Mouse (Mus musculus) left cerebral cortex, adult 6 months (tissue): Measurements from ENCODE around the gene Gm10352. TPM values are rescaled to one million over a fixed set of nuclear protein-coding genes. Genes with fewer than 3 reads are reported as not detected.

ENCODE experiments used
- long read RNA-seq, 2 experiments: library from polyadenylated mRNA; unstranded; transcript quantifications; one replicate each; pipeline ENCODE4 v2.0.0; 2019 to 2020
- polyA plus RNA-seq: library from polyadenylated mRNA; unstranded; fragments of <200 nt; fragmentation: Nextera tagmentation; gene quantifications from 2 replicates; pipeline ENCODE4 v1.2.3, GENCODE M21; 2021

The Gm10352 gene
- polyA plus RNA-seq = not detected in 2 replicates
- long read RNA-seq, experiment 1 = 0 reads
- long read RNA-seq, experiment 2 = 0 reads

DNA sequence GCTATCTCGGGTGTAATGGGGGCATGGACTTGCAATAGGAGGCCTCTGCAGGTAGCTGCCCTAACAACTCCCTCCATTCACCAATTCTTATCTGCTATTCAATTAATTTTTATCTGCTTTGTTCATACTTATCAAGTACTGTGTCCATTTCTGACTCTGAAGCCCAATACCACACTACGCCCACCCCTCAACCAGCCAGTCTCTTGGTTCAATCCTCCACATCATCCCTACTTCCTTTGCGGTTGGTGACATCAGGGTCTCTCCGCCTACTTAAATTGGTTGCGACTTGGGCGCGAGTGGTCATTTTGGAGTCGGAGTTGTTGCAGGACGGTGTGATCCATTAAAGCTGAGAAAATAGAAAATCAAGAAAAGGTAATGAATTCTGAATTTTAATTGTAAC lies at the start of gene Gm10352:
Gm10352 (plus strand) TSS at position 301 of the 400 bp plus-strand sequence.

DNA sequence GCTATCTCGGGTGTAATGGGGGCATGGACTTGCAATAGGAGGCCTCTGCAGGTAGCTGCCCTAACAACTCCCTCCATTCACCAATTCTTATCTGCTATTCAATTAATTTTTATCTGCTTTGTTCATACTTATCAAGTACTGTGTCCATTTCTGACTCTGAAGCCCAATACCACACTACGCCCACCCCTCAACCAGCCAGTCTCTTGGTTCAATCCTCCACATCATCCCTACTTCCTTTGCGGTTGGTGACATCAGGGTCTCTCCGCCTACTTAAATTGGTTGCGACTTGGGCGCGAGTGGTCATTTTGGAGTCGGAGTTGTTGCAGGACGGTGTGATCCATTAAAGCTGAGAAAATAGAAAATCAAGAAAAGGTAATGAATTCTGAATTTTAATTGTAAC lies 31.5 kb downstream of the Gm10352 start, which contains the start of gene Gm29289:
Gm29289 (plus strand) TSS at position 301 of the 400 bp plus-strand sequence.

Other genes with a start within 250 kb of the Gm10352 start
- not detected in 2 replicates for gene Sry, start 237.3 kb upstream of the Gm10352 start, polyA plus RNA-seq
- gene H2al2b, start 180.3 kb upstream of the Gm10352 start, polyA plus RNA-seq = not detected in 2 replicates
- not detected in 2 replicates for gene Gm4064, start 104.8 kb upstream of the Gm10352 start, polyA plus RNA-seq
- not detected in 2 replicates for gene Rbmy, start 70.3 kb upstream of the Gm10352 start, polyA plus RNA-seq
- not detected in 2 replicates for gene Gm10256, start 70.3 kb upstream of the Gm10352 start, polyA plus RNA-seq
- not detected in 2 replicates for gene Gm29289, start 31.6 kb downstream of the Gm10352 start, polyA plus RNA-seq